29 mouse cellular contexts compared by ENCODE assay signal in the genomic region with DNA sequence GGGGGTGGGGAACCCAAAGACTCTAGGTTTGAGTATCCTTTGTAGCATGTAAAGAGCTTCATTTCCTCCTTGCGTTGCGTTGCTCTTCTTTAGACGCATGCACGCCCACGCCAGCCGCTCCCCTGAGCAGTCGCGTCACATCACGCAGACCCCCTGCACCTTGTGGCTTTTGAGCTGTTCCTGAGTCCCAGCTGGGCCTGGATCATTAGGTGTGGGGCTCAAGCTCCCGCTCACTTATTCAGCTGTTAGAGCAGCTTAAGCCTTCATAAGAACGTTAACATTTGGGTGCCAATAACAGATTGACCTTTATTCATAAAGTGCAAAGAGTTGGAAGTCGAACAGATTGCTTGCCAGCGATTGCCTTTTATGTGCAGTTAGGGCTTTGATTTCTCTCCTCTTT.
DNase-seq lines count a peak whose midpoint lies in the region; ATAC-seq and TF ChIP-seq lines count a peak whose summit lies in the region.
"Had no signal": no experiment of that assay in that cellular context is flagged by ENCODE, and none has a peak within 500 bp of the region (broad histone marks: within the 10 kb centered on the region; RNA-seq: fewer than 3 reads in every experiment).

No protein-coding gene starts in this region.

- WGBS in midbrain, embryonic 10.5 days: 6% methylated on average over 13 of the region's 13 CpGs
- 11% methylated on average over 13 of the region's 13 CpGs for WGBS in midbrain, embryonic 15.5 days
- 4% methylated on average over 13 of the region's 13 CpGs for WGBS in midbrain, embryonic 14.5 days

- no peaks in the 10 kb centered on the region for H3K36me3 ChIP-seq in midbrain, embryonic 10.5 days
- no peaks in the 10 kb centered on the region for H3K36me3 ChIP-seq in midbrain, embryonic 15.5 days (replicated peaks)
- H3K36me3 ChIP-seq in midbrain, embryonic 14.5 days (ENCODE audit: control insufficient read depth, insufficient read depth, low read length): no peaks in the 10 kb centered on the region
- H3K36me3 ChIP-seq: forebrain, embryonic 10.5 days; G1E; heart, embryonic 10.5 days; heart, embryonic 13.5 days; hindbrain, embryonic 13.5 days had no signal

- no peak for TF ChIP-seq POLR2A in brain, embryonic 14.5 days (IDR thresholded peaks at IDR 0.05; ENCODE audit: borderline replicate concordance, extremely low read depth, insufficient read depth, insufficient read length, poor library complexity, severe bottlenecking)

- peaks cover 98% of the 10 kb centered on the region for H3K27me3 ChIP-seq in midbrain, embryonic 10.5 days (ENCODE audit: low read depth, poor library complexity, severe bottlenecking)
- H3K27me3 ChIP-seq in midbrain, embryonic 15.5 days (replicated peaks): peaks cover 89% of the 10 kb centered on the region
- H3K27me3 ChIP-seq in midbrain, embryonic 14.5 days (ENCODE audit: control insufficient read depth, insufficient read depth, low read length): peaks cover 90% of the 10 kb centered on the region
- H3K27me3 ChIP-seq: CH12.LX had no signal

- no peak overlapping the region for H3K4me2 ChIP-seq in midbrain, embryonic 15.5 days
- no peak overlapping the region for H3K4me2 ChIP-seq in midbrain, embryonic 14.5 days (ENCODE audit: low read length)
- H3K4me2 ChIP-seq: forebrain, embryonic 13.5 days; heart, embryonic 13.5 days; hindbrain, embryonic 13.5 days had no signal

- peak; percentile 36 for DNase-seq in embryo, embryonic 10.5 days (ENCODE audit: low spot score)
- no peak for DNase-seq in embryo, embryonic 11 days
- DNase-seq in midbrain, embryonic 10.5 days (ENCODE audit: low spot score): peak; percentile 41
- peak; percentile 35 for DNase-seq in brain, embryonic 14.5 days (ENCODE audit: low read depth)
- peak; percentile 28 for DNase-seq in midbrain, embryonic 14.5 days
- DNase-seq in right cerebral cortex, postnatal 4 days: no peak
- DNase-seq: adrenal gland, postnatal 10 days; adrenal gland, postnatal 36 days; B cell, adult 2 months; cerebellum, adult 11-12 months; cerebellum, adult 8-10 months; cerebellum, postnatal 10 days; cerebellum, postnatal 36 days; gastrocnemius, postnatal 10 days; gastrocnemius, postnatal 36 days; heart, adult 2 months; heart, postnatal 14 days; heart, postnatal 4 days had no signal

- no peak for TF ChIP-seq CTCF in brain, embryonic 14.5 days (IDR thresholded peaks at IDR 0.05; ENCODE audit: borderline replicate concordance, extremely low read depth, insufficient read depth, insufficient read length)

- H3K4me3 ChIP-seq in midbrain, embryonic 10.5 days: no peak overlapping the region
- no peak overlapping the region for H3K4me3 ChIP-seq in midbrain, embryonic 15.5 days
- no peak overlapping the region for H3K4me3 ChIP-seq in midbrain, embryonic 14.5 days (replicated peaks; ENCODE audit: low read depth, low read length)
- H3K4me3 ChIP-seq: forebrain, embryonic 10.5 days; forebrain, embryonic 13.5 days; heart, adult 2 months; heart, embryonic 10.5 days; heart, embryonic 13.5 days; hindbrain, embryonic 13.5 days had no signal

- H3K27ac ChIP-seq in midbrain, embryonic 10.5 days (replicated peaks): no peak overlapping the region
- H3K27ac ChIP-seq in midbrain, embryonic 15.5 days: no peak overlapping the region
- no peak overlapping the region for H3K27ac ChIP-seq in midbrain, embryonic 14.5 days (replicated peaks; ENCODE audit: low read depth, low read length)
- H3K27ac ChIP-seq: forebrain, embryonic 10.5 days; forebrain, embryonic 13.5 days; heart, adult 2 months; heart, embryonic 10.5 days; heart, embryonic 13.5 days; hindbrain, embryonic 13.5 days had no signal

- peaks cover 53% of the 10 kb centered on the region for H3K4me1 ChIP-seq in midbrain, embryonic 10.5 days
- peaks cover 8% of the 10 kb centered on the region; the same call in 1 of the 2 replicates for H3K4me1 ChIP-seq in midbrain, embryonic 15.5 days
- H3K4me1 ChIP-seq in midbrain, embryonic 14.5 days (ENCODE audit: control insufficient read depth, insufficient read depth, low read length): 0 out of 2 replicates have a peak, but pooled peaks cover 2% of the 10 kb centered on the region

- H3K9me3 ChIP-seq in midbrain, embryonic 10.5 days (replicated peaks): no peaks in the 10 kb centered on the region
- no peaks in the 10 kb centered on the region for H3K9me3 ChIP-seq in midbrain, embryonic 15.5 days
- H3K9me3 ChIP-seq in midbrain, embryonic 14.5 days (ENCODE audit: control insufficient read depth, low read length): no peaks in the 10 kb centered on the region
- H3K9me3 ChIP-seq: forebrain, embryonic 10.5 days; forebrain, embryonic 13.5 days; heart, embryonic 10.5 days; heart, embryonic 13.5 days; hindbrain, embryonic 13.5 days had no signal

- ATAC-seq in midbrain, embryonic 15.5 days (replicated peaks): no peak
- ATAC-seq in midbrain, embryonic 14.5 days (ENCODE audit: low FRiP score, low TSS enrichment): no peak
- ATAC-seq: forebrain, embryonic 13.5 days; forebrain, embryonic 16.5 days; hindbrain, embryonic 16.5 days; Patski had no signal

- H3K9ac ChIP-seq in midbrain, embryonic 15.5 days: no peak overlapping the region
- no peak overlapping the region for H3K9ac ChIP-seq in midbrain, embryonic 14.5 days (replicated peaks; ENCODE audit: low read length)
- H3K9ac ChIP-seq: forebrain, embryonic 13.5 days; heart, embryonic 13.5 days; hindbrain, embryonic 13.5 days had no signal

Comparison
In these comparisons a context has a peak if more than half of its experiments do, and no peak if none do; other contexts are left out.
1. DNase-seq: peak in embryo, embryonic 10.5 days (single experiment), midbrain, embryonic 10.5 days (single experiment), brain, embryonic 14.5 days (single experiment) and midbrain, embryonic 14.5 days (single experiment); none in embryo, embryonic 11 days (single experiment) and right cerebral cortex, postnatal 4 days (single experiment).